Mouse (Mus musculus) ES-E14 (cell line): Measurements from ENCODE around the gene Apol7b. TPM values are rescaled to one million over a fixed set of nuclear protein-coding genes. Genes with fewer than 3 reads are reported as not detected.
"Not testable (repeated sequence)": the region's sequence is repeated elsewhere in the genome, so short reads cannot be mapped to it uniquely, and the experiment has no call there.

ENCODE experiments used
- DNase-seq: peaks from one replicate; pipeline ENCODE4 v3.0.0-alpha.2; 2013; ENCODE audit warnings: low read depth, low spot score
- H3K27ac ChIP-seq: 2 replicates; pipeline ENCODE4 v1.5.1; 2012; ENCODE audit warnings: low read depth, mild to moderate bottlenecking, low read length, moderate library complexity, mixed read lengths; ENCODE audit not compliant: poor library complexity, insufficient read depth, severe bottlenecking
- H3K36me3 ChIP-seq: 2 replicates; pipeline ENCODE4 v1.6.1; 2012; ENCODE audit warnings: mild to moderate bottlenecking, low read length, moderate library complexity, mixed read lengths; ENCODE audit not compliant: control insufficient read depth, poor library complexity, insufficient read depth, severe bottlenecking
- H3K4me1 ChIP-seq, 2 experiments: fragments of 150-350 bp in 1 of 2; sonication (generic) in 1 of 2; 2 replicates each; pipeline ENCODE4 v1.6.1; 2012; ENCODE audit warnings: low read length in 2 of 2, mild to moderate bottlenecking in 1 of 2, mixed read lengths in 1 of 2; ENCODE audit not compliant: control insufficient read depth in 2 of 2, insufficient read depth in 2 of 2, poor library complexity in 1 of 2
- H3K4me3 ChIP-seq, 2 experiments: fragments of 150-350 bp in 1 of 2; sonication (generic) in 1 of 2; 2 replicates each; pipeline ENCODE4 v1.5.1; 2012; ENCODE audit warnings: low read length in 2 of 2, low read depth in 1 of 2, mild to moderate bottlenecking in 1 of 2, mixed read lengths in 1 of 2; ENCODE audit not compliant: insufficient read depth in 1 of 2, poor library complexity in 1 of 2, severe bottlenecking in 1 of 2
- H3K9ac ChIP-seq: 2 replicates; pipeline ENCODE4 v1.6.1; 2012; ENCODE audit warnings: low read depth, mild to moderate bottlenecking, low read length, mixed read lengths; ENCODE audit not compliant: poor library complexity, insufficient read depth, severe bottlenecking
- H3K9me3 ChIP-seq: fragments of 150-350 bp; sonication (generic); 2 replicates; pipeline ENCODE4 v1.6.1; 2012; ENCODE audit warnings: low read depth, mild to moderate bottlenecking, low read length; ENCODE audit not compliant: control insufficient read depth, insufficient read depth
- in situ Hi-C, 2 experiments: fragments of 600-800 bp; cut with MboI; formaldehyde crosslinking; loops; one replicate each; pipeline ENCODE4 v1.15.1; 2025; ENCODE audit warnings: low sequenced_read_pairs in 2 of 2, inconsistent platforms in 1 of 2; ENCODE audit not compliant: unreplicated experiment in 2 of 2
- total RNA-seq: library from RNA; depleted of rRNA; stranded (reverse); fragments of 300-350 nt; gene quantifications from 2 replicates; pipeline ENCODE4 v1.2.3, GENCODE M21; 2012

Gene Apol7b
- total RNA-seq, 1 experiment: 3.0 TPM

GRCm38 (mm10) chr15:77445668-77446067, 1.6 kb downstream of the Apol7b start:
- H3K9ac ChIP-seq, H3K4me1 ChIP-seq, H3K9me3 ChIP-seq, H3K27ac ChIP-seq, in situ Hi-C loops, H3K36me3 ChIP-seq, H3K4me3 ChIP-seq, DNase-seq: not testable (repeated sequence)

- H3K27ac ChIP-seq, H3K4me1 ChIP-seq, H3K36me3 ChIP-seq, H3K4me3 ChIP-seq, DNase-seq, in situ Hi-C loops, H3K9me3 ChIP-seq, H3K9ac ChIP-seq: not testable (repeated sequence)
Measured at GRCm38 (mm10) chr15:77444746-77445145, 2.5 kb downstream of the Apol7b start.

DNA sequence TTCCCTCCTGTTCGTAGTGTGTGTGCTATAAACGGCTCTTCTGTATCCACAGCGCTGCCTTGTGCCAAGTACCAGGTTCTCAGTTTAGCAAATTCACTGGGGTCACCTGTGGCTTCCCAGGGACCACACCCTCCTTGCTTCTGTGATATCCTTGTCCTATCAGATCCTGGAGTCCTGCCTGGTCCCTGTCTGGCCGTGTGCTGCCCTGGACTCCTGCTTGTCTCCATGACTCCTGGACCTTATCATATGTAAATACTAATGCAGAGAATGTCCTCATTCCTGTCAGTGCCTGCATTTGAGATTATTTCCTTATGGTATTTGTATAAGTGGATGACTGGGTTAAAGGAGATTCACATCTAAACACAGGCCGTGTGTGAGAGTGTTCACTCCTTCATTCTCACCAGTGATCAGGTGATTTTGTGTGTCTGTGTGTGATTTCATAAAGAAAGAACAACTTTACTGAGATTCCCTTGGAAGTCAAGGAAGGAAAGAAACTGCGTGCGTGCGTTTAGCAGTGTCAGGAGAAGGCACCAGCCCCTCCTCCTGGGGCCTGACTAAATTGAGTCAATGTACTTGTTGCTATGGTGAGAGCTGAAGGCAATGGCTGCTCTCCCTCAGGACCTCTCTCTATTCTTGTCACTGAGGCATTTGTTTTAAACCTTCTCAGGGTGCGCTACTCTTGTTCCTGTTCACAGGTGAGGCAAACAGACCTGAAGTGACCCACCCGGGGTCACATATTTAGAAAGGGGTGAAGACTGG, 18.4 kb downstream of the Apol7b start:
- not testable (repeated sequence) for H3K9ac ChIP-seq

GRCm38 (mm10) chr15:77422925-77423324, 24.4 kb downstream of the Apol7b start:
- H3K36me3 ChIP-seq, H3K27ac ChIP-seq, H3K4me1 ChIP-seq, DNase-seq, H3K9ac ChIP-seq, H3K4me3 ChIP-seq, H3K9me3 ChIP-seq, in situ Hi-C loops: not testable (repeated sequence)

More for the DNA sequence above, 18.4 kb downstream of the Apol7b start:
- DNase-seq, in situ Hi-C loops, H3K27ac ChIP-seq, H3K4me3 ChIP-seq, H3K4me1 ChIP-seq, H3K36me3 ChIP-seq, H3K9me3 ChIP-seq: not testable (repeated sequence)

DNA sequence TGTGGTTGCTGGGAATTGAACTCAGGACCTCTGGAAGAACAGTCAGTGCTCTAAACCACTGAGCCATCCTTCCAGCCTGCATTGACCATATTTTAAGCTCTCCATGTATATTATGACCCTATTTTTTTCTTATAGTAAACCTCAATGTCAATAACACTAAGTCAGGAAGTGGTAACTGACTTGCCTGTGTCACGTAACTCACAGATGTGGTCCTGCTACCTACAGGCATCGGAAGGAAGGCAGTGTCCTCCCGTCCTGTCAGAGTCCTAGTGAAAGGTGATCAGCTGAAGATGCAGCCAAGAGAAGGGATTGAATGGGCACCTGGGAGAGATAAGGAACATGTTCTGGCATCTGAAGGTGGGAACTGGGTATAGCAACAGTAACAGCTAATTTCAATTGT, 27.6 kb downstream of the Apol7b start:
- H3K4me3 ChIP-seq, H3K9me3 ChIP-seq, H3K27ac ChIP-seq, DNase-seq, in situ Hi-C loops, H3K36me3 ChIP-seq, H3K4me1 ChIP-seq, H3K9ac ChIP-seq: not testable (repeated sequence)

- in situ Hi-C loops, DNase-seq, H3K9ac ChIP-seq: not testable (repeated sequence)
Measured at GRCm38 (mm10) chr15:77416655-77417333, 30.5 kb downstream of the Apol7b start.

GRCm38 (mm10) chr15:77415653-77416052, 31.6 kb downstream of the Apol7b start:
- H3K4me1 ChIP-seq, H3K36me3 ChIP-seq, H3K9me3 ChIP-seq, H3K4me3 ChIP-seq, H3K27ac ChIP-seq, H3K9ac ChIP-seq, DNase-seq, in situ Hi-C loops: not testable (repeated sequence)

More at GRCm38 (mm10) chr15:77416655-77417333, 30.5 kb downstream of the Apol7b start:
- not testable (repeated sequence) for H3K27ac ChIP-seq, H3K9me3 ChIP-seq, H3K4me3 ChIP-seq, H3K4me1 ChIP-seq, H3K36me3 ChIP-seq

GRCm38 (mm10) chr15:77412695-77413094, 34.6 kb downstream of the Apol7b start:
- DNase-seq: not testable (repeated sequence)

More at GRCm38 (mm10) chr15:77412695-77413094, 34.6 kb downstream of the Apol7b start:
- H3K9me3 ChIP-seq, H3K9ac ChIP-seq, H3K27ac ChIP-seq, H3K36me3 ChIP-seq, H3K4me1 ChIP-seq, in situ Hi-C loops, H3K4me3 ChIP-seq: not testable (repeated sequence)
